Mouse (Mus musculus) lung, embryonic 15.5 days (tissue): ENCODE data around the gene Thtpa. TPM values are rescaled to one million over a fixed set of nuclear protein-coding genes. Genes with fewer than 3 reads are reported as not detected.
A peak's percentile ranks its signal among the peaks of the same experiment; 100 is the strongest.

Experiments
- ATAC-seq: fragments of 200-750 bp; cut with Nextera tagmentation; 2 replicates; pipeline ENCODE4 v1.8.0; 2017; ENCODE audit warnings: moderate number of reproducible peaks, borderline replicate concordance; ENCODE audit not compliant: low FRiP score, low TSS enrichment; ENCODE audit errors: extremely low read depth
- H3K27ac ChIP-seq: fragments of 300-500 bp; sonication (generic); 2 replicates; pipeline ENCODE4 v1.5.1; 2015; ENCODE audit warnings: moderate library complexity, mild to moderate bottlenecking, inconsistent platforms
- H3K27me3 ChIP-seq: fragments of 300-500 bp; sonication (generic); 2 replicates; pipeline ENCODE4 v1.6.1; 2015; ENCODE audit warnings: inconsistent platforms
- H3K36me3 ChIP-seq: fragments of 300-500 bp; sonication (generic); 2 replicates; pipeline ENCODE4 v1.6.1; 2015; ENCODE audit warnings: inconsistent platforms
- H3K4me1 ChIP-seq: fragments of 300-500 bp; sonication (generic); 2 replicates; pipeline ENCODE4 v1.6.1; 2015; ENCODE audit warnings: inconsistent platforms
- H3K4me2 ChIP-seq: fragments of 300-500 bp; sonication (generic); 2 replicates; pipeline ENCODE4 v1.6.1; 2015; ENCODE audit warnings: inconsistent platforms, mild to moderate bottlenecking, moderate library complexity
- H3K4me3 ChIP-seq: fragments of 300-500 bp; sonication (generic); 2 replicates; pipeline ENCODE4 v1.5.1; 2015; ENCODE audit warnings: mild to moderate bottlenecking, inconsistent platforms
- H3K9ac ChIP-seq: fragments of 300-500 bp; sonication (generic); 2 replicates; pipeline ENCODE4 v1.6.1; 2015; ENCODE audit warnings: inconsistent platforms
- H3K9me3 ChIP-seq: fragments of 300-500 bp; sonication (generic); 2 replicates; pipeline ENCODE4 v1.6.1; 2016; ENCODE audit warnings: inconsistent platforms
- WGBS: fragments of 180-500 bp; shearing (Covaris S2); methylation state at CpG from one replicate; pipeline ENCODE4 v1.1.7; 2015; 5-methylcytosine and 5-hydroxymethylcytosine counted together
- polyA plus RNA-seq: library from polyadenylated mRNA; unstranded; fragments of >200 nt; fragmentation: Nextera tagmentation; extraction: Ambion mirVana; gene quantifications from 2 replicates; pipeline ENCODE4 v1.2.1, GENCODE M21; 2015

Gene Thtpa
- polyA plus RNA-seq, 1 experiment from 2014 or later: 22.0 TPM

DNA sequence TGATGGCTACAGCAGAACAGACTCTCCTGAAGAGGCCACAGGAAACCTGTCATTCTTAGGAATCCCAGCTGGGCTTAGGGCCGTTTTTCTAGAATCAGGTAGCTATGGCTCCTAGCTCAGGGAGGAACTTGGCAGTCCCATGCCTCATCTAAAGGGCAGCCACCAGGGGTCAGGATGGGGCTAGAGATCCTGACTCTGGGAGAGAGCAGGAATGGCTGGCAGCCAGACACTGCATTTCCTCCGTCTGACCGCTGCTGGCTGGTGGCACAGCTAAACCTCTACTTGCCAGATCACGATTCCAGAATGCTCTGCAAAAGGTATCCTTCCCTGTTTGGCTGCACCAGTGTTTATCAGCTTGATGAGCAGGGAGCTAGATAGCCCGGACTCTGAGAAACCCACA is 27.4 kb downstream of the Thtpa start:
- Histone ChIP-seq H3K27me3 (peaks cover 10% of the 10 kb centered on the region), H3K9me3 (no peaks in the 10 kb centered on the region), H3K9ac (no peak overlapping the region), H3K4me1 (peaks cover 5% of the 10 kb centered on the region; the same call in 1 of the 2 replicates), H3K4me3 (no peak overlapping the region), H3K4me2 (peak overlapping the region; percentile 37), H3K36me3 (no peaks in the 10 kb centered on the region), H3K27ac (no peak overlapping the region)
- WGBS: 3% methylated on average over 5 of the region's 5 CpGs
- ATAC-seq: peak; percentile 83

DNA sequence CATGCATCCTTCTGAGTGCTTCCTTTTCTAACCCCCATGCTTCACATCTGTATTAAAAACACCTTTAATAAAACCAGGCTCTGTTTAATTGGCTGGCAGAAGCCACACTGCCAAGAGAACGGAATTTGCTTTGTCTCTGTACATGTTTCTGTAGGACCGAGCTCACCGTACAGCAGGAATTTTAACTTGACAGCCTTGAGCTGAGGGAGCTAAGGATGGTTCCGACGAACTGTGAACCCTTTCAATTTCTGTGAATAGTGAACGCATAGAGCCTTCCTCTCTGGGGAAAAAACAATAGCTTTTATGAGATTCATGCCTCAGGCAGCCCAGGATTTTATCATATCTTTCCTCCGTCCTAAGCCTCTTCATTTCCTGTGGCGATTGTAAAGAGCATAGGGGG is 27.8 kb downstream of the Thtpa start:
- no peaks in the 10 kb centered on the region for H3K36me3 ChIP-seq
- peaks cover 6% of the 10 kb centered on the region for H3K27me3 ChIP-seq
- H3K4me2 ChIP-seq: peak overlapping the region; percentile 37
- no peaks in the 10 kb centered on the region for H3K9me3 ChIP-seq
- H3K9ac ChIP-seq: no peak overlapping the region
- no peak overlapping the region for H3K4me3 ChIP-seq
- no peak overlapping the region for H3K27ac ChIP-seq
- WGBS: 40% methylated on average over 8 of the region's 8 CpGs
- ATAC-seq: no peak
- 0 out of 2 replicates have a peak, but pooled peaks cover 4% of the 10 kb centered on the region for H3K4me1 ChIP-seq

DNA sequence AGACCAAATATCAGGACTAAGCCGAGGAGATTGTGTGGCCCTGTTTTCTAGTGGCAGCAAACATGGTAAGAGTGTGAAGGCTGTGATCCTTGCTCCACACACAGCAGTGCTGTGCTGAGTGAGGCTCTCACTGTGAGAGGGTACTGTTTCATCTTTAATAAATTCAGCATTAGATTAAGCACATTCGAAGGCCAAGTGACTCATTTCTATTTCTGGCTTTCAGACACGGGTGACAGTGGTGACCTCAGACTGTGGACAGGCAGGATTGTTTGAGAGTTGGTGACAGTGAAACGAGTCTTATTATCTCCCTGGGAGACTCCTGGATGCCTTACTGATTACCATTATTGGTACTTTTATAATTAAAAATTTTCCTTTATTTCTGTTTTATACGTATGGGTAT is 31.1 kb downstream of the Thtpa start:
- no peak overlapping the region for H3K4me3 ChIP-seq
- no peaks in the 10 kb centered on the region for H3K27me3 ChIP-seq
- H3K4me2 ChIP-seq: no peak overlapping the region
- no peak overlapping the region for H3K27ac ChIP-seq
- no peak for ATAC-seq
- H3K36me3 ChIP-seq: no peaks in the 10 kb centered on the region
- WGBS: 68% methylated on average over 5 of the region's 5 CpGs
- no peak overlapping the region for H3K9ac ChIP-seq
- H3K9me3 ChIP-seq: no peaks in the 10 kb centered on the region
- H3K4me1 ChIP-seq: 0 out of 2 replicates have a peak, but pooled peaks cover 4% of the 10 kb centered on the region

DNA sequence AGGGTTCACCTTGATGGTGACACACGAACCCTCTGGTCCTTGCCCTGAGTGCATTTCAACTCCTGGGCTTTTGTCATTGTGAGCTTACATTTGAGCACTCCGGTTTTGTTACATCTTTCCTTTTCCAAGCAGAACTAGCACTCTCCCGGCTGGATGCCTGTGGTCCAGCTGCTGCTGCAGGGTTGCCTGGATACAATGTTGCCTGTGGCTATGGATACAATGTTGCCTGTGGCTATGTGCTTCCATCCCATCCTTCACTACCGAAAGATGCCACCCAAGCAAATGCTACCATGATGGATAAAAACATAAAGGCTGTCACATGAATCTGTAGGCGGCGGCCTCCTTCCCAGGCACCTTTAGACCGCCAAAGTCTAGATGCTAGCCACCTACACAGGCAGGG is 31.9 kb downstream of the Thtpa start:
- Histone ChIP-seq H3K36me3 (no peaks in the 10 kb centered on the region), H3K27me3 (no peaks in the 10 kb centered on the region), H3K4me2 (no peak overlapping the region), H3K27ac (no peak overlapping the region), H3K9ac (no peak overlapping the region), H3K9me3 (no peaks in the 10 kb centered on the region), H3K4me1 (0 out of 2 replicates have a peak, but pooled peaks cover 4% of the 10 kb centered on the region), H3K4me3 (no peak overlapping the region)
- WGBS: 81% methylated on average over 7 of the region's 7 CpGs
- ATAC-seq: no peak

DNA sequence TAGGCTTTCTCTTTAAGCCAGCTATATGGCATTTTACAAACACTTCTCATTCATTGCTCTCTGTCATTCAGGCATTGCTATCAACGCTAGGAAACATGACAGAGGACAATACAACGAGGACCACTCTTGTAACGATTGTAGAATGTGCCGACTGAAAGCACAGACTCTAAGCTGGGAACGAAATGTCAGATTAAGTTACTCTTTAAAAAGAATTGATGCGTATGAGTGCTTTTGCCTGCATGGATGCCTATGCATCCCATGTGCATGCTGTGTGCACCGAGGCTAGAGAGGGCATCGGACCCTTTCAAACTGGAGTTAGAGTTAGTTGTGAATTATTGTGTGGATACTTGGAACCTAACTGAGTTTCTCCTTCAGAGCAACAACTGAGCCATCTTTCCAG is 41.1 kb downstream of the Thtpa start:
- WGBS: 71% methylated on average over 8 of the region's 8 CpGs

DNA sequence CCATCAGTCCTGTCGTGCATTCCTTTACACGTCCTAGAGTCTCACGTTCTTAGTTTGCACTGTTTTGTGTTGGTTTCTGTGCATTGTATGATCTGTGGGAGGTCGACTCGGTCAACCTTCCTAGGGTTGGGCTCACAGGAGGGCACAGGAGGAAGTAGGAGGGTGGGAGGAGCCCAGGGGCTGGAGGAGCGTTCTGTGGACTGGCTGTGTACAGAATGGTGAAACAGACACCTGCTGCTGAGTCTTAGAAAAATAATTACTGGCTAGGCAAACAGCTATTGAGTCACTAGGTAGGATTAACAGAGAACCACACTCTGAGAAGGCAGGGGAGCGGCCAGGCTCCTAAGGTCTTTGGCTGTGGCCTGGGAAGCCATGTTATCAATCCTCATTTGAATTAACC is 44.7 kb downstream of the Thtpa start:
- ATAC-seq: no peak
- H3K4me2 ChIP-seq: no peak overlapping the region
- H3K36me3 ChIP-seq: no peaks in the 10 kb centered on the region
- no peak overlapping the region for H3K4me3 ChIP-seq
- WGBS: 29% methylated on average over 7 of the region's 7 CpGs
- H3K9ac ChIP-seq: no peak overlapping the region
- no peak overlapping the region for H3K27ac ChIP-seq
- H3K27me3 ChIP-seq: no peaks in the 10 kb centered on the region
- no peaks in the 10 kb centered on the region for H3K9me3 ChIP-seq
- H3K4me1 ChIP-seq: no peaks in the 10 kb centered on the region

More for the DNA sequence above, 41.1 kb downstream of the Thtpa start:
- Histone ChIP-seq H3K27me3 (no peaks in the 10 kb centered on the region), H3K9me3 (no peaks in the 10 kb centered on the region), H3K4me1 (no peaks in the 10 kb centered on the region), H3K9ac (no peak overlapping the region), H3K27ac (no peak overlapping the region), H3K4me2 (no peak overlapping the region), H3K36me3 (no peaks in the 10 kb centered on the region), H3K4me3 (no peak overlapping the region)
- ATAC-seq: no peak

DNA sequence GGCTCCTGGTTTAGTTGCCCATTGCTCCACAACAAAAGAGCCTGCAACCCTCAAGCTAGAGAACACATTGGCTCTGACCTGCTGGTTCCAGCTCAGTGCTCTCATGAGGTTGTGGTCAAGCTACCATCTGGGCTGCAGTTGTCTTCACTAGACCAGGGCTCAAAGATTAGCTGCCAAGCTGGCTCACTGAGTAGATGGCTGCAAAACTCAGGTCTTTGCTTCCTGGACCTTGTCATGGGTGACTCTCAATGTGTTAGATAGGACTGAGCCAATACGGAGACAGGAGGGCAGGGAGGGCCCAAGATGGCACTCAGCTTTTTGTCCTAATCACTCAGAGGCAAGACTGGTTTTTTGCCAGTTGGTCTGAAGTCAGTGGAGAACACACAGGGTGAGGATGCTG is 51.7 kb downstream of the Thtpa start:
- 80% methylated on average over 1 of the region's 1 CpGs for WGBS
- no peak for ATAC-seq
- Histone ChIP-seq H3K4me1 (no peaks in the 10 kb centered on the region), H3K36me3 (no peaks in the 10 kb centered on the region), H3K4me2 (no peak overlapping the region), H3K4me3 (no peak overlapping the region), H3K9ac (no peak overlapping the region), H3K27me3 (no peaks in the 10 kb centered on the region), H3K9me3 (no peaks in the 10 kb centered on the region), H3K27ac (no peak overlapping the region)

DNA sequence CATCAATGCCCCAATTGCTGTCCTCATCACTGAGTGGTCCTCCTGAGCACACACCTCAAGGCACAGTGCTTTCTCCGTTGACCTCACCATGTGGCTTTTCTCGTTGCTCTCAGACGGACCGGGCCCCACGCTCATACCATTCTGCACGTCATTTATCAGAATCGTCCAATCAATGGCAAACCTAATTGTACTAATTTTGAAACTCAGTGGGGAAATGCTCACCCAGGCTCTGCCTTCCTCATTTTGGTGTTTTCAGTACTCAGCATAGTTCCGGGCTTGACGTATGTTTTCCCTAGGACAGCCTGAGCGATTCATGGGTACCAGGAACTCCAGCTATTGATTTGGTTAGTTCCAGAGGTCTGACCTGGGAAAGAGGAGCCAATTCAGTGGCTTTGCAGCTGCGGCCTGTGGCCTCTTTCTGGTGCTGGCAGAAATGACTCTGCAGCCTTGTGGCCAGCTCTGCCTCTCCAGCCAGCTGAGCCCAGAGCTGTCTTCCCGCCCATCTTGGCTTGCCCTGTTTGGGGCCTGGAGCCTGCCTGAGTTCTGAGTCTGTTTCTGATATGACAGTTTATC is 52.3 kb downstream of the Thtpa start:
- no peaks in the 10 kb centered on the region for H3K27me3 ChIP-seq
- no peak overlapping the region for H3K4me3 ChIP-seq
- no peaks in the 10 kb centered on the region for H3K4me1 ChIP-seq
- no peak overlapping the region for H3K9ac ChIP-seq
- no peak for ATAC-seq
- no peaks in the 10 kb centered on the region for H3K36me3 ChIP-seq
- WGBS: 79% methylated on average over 12 of the region's 12 CpGs
- no peaks in the 10 kb centered on the region for H3K9me3 ChIP-seq
- H3K27ac ChIP-seq: no peak overlapping the region
- no peak overlapping the region for H3K4me2 ChIP-seq

DNA sequence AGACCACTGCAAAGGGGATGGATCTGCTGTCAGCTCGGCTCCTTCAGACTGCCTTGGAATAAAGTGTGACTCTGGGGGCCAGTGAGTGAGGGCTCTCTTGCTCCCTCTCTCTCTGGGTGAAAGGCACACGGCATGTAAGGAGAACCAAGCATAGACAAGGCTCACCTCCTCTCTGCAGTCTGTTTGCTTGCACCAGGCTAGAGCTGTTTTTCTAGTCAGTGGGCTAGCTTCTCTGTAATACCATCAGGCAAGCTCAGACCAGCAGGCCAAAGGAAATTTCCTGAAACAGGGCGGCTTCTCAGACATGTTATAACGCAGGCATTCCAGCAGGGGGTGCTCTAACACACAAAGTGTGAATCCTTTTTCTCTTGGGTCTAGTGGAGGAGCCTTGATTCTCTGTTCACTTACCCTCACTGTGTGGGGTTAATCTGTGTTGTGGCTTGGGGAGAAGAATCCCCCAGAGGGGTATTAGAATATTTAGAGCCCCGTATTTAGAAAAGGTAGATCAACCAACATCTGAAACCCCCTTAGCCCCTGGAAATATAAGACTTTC is 53.9 kb downstream of the Thtpa start:
- no peaks in the 10 kb centered on the region for H3K9me3 ChIP-seq
- WGBS: 32% methylated on average over 5 of the region's 5 CpGs
- H3K27me3 ChIP-seq: no peaks in the 10 kb centered on the region
- no peak overlapping the region for H3K4me2 ChIP-seq
- ATAC-seq: no peak
- no peaks in the 10 kb centered on the region for H3K4me1 ChIP-seq
- H3K27ac ChIP-seq: no peak overlapping the region
- no peak overlapping the region for H3K9ac ChIP-seq
- H3K36me3 ChIP-seq: no peaks in the 10 kb centered on the region
- no peak overlapping the region for H3K4me3 ChIP-seq

Other genes with a start within 250 kb of the Thtpa start
- gene Homez, start 223.8 kb upstream of the Thtpa start, polyA plus RNA-seq: 10.0 and 11.4 TPM in 2 replicates
- gene Ppp1r3e, start 217.2 kb upstream of the Thtpa start, polyA plus RNA-seq: 1.1 and 1.6 TPM in 2 replicates
- 3.0 and 3.1 TPM in 2 replicates for gene Bcl2l2, start 211.4 kb upstream of the Thtpa start, polyA plus RNA-seq
- not detected in 2 replicates for gene Gm20521, start 211.3 kb upstream of the Thtpa start, polyA plus RNA-seq
- 102 and 109 TPM in 2 replicates for gene Pabpn1, start 202.3 kb upstream of the Thtpa start, polyA plus RNA-seq
- 32.5 and 34.1 TPM in 2 replicates for gene Slc22a17, start 181.7 kb upstream of the Thtpa start, polyA plus RNA-seq
- gene Efs, start 168.7 kb upstream of the Thtpa start, polyA plus RNA-seq: 26.5 and 29.1 TPM in 2 replicates
- 0.19 TPM in 1 of 2 replicates, not detected in the other for gene Il25, start 162.1 kb upstream of the Thtpa start, polyA plus RNA-seq
- 0.95 and 1.0 TPM in 2 replicates for gene Cmtm5, start 158.5 kb upstream of the Thtpa start, polyA plus RNA-seq
- 70.4 and 166 TPM in 2 replicates for gene Myh6, start 127.9 kb upstream of the Thtpa start, polyA plus RNA-seq
- gene Gm17428, start 117.9 kb upstream of the Thtpa start, polyA plus RNA-seq: not detected in 2 replicates
- 29.1 and 71.2 TPM in 2 replicates for gene Myh7, start 100.2 kb upstream of the Thtpa start, polyA plus RNA-seq
- gene Ngdn, start 79.3 kb upstream of the Thtpa start, polyA plus RNA-seq: 81.1 and 81.3 TPM in 2 replicates
- gene Zfhx2, start 2.5 kb upstream of the Thtpa start, polyA plus RNA-seq: 4.2 and 4.3 TPM in 2 replicates
- 17.2 and 18.9 TPM in 2 replicates for gene Ap1g2, start 11.8 kb downstream of the Thtpa start, polyA plus RNA-seq
- gene Jph4, start 22.2 kb downstream of the Thtpa start, polyA plus RNA-seq: 0.33 and 0.37 TPM in 2 replicates
- gene Dhrs2, start 127.2 kb downstream of the Thtpa start, polyA plus RNA-seq: not detected in 2 replicates